Comparison of ENCODE assay signal across 25 mouse cellular contexts in the genomic region with DNA sequence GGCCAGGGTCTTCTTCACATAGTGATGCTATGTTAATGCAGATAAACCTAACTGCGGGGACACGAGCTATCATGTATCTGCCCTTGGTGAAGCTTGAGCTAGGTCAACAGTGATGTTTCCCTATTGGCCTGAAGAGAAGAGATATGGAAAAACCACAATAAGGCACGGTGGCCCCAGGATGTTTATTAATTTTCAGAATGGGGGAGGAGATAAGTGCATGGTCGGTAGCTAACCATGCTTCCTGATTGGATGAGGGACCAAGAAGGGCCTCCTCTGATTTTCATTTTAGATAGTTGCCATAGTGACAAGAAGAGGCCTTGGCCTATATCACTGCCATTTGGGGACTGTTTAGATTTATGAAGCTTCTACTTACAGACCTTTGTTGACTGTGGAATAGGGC. TPM values are rescaled to one million over a fixed set of nuclear protein-coding genes. Genes with fewer than 3 reads are reported as not detected.
DNase-seq lines count a peak whose midpoint lies in the region; ATAC-seq and TF ChIP-seq lines count a peak whose summit lies in the region.
"Had no signal": no experiment of that assay in that cellular context is flagged by ENCODE, and none has a peak within 500 bp of the region (broad histone marks: within the 10 kb centered on the region; RNA-seq: fewer than 3 reads in every experiment).

No protein-coding gene starts in this region.

- H3K27me3 ChIP-seq in liver, embryonic 14.5 days (ENCODE audit: control insufficient read depth, insufficient read depth, low read length): no peaks in the 10 kb centered on the region
- H3K27me3 ChIP-seq in kidney, embryonic 16.5 days (ENCODE audit: insufficient read depth, low read length): no peaks in the 10 kb centered on the region
- H3K27me3 ChIP-seq: embryonic facial prominence, embryonic 15.5 days; forebrain, embryonic 12.5 days; heart, embryonic 13.5 days; intestine, embryonic 15.5 days; limb, embryonic 12.5 days; lung, embryonic 15.5 days had no signal

- WGBS in liver, embryonic 14.5 days (ENCODE audit: insufficient replicate concordance): 17% methylated on average over 4 of the region's 4 CpGs
- whole genome bisulfite sequencing in kidney, embryonic 16.5 days: 76% methylated on average over 4 of the region's 4 CpGs

- peak; percentile 37 for DNase-seq in adrenal gland, postnatal 10 days
- no peak for DNase-seq in adrenal gland, adult 8-10 months
- DNase-seq in 416B (ENCODE audit: low read depth): peak; percentile 37
- peak; percentile 68 for DNase-seq in c-Kit-positive CD71-positive TER-119-negative erythroid progenitor cells, embryonic 14.5 days (ENCODE audit: low read depth)
- peak; percentile 56 to 73 (median 60) for DNase-seq in liver, embryonic 14.5 days (ENCODE audit: low read depth in 3 of 3, low spot score in 3 of 3)
- no peak for DNase-seq in embryo, embryonic 9.5 days (ENCODE audit: extremely low spot score)
- no peak for DNase-seq in left cerebral cortex, postnatal 36 days (ENCODE audit: low spot score in 2 of 2)
- DNase-seq: cerebellum, adult 11-12 months; cerebellum, postnatal 14 days; embryo, embryonic 11 days; kidney, adult 9 months; kidney, postnatal 36 days; layer of hippocampus, adult 9-11 months; midbrain, embryonic 14.5 days; thymus, adult 2 months had no signal

- no peak overlapping the region for H3K9ac ChIP-seq in liver, embryonic 14.5 days (replicated peaks)
- no peak overlapping the region for H3K9ac ChIP-seq in kidney, embryonic 16.5 days (replicated peaks; ENCODE audit: low read length)
- H3K9ac ChIP-seq: embryonic facial prominence, embryonic 15.5 days; forebrain, embryonic 12.5 days; hindbrain, embryonic 14.5 days; intestine, embryonic 15.5 days; limb, embryonic 12.5 days; lung, embryonic 15.5 days had no signal

- no peak; the same call in 1 of the 2 replicates for ATAC-seq in liver, embryonic 14.5 days (ENCODE audit: insufficient read depth)
- ATAC-seq in kidney, embryonic 16.5 days (ENCODE audit: low FRiP score, low TSS enrichment): no peak
- ATAC-seq: intestine, embryonic 15.5 days had no signal

- TF ChIP-seq CTCF in liver, embryonic 14.5 days (IDR thresholded peaks at IDR 0.05; ENCODE audit: low read depth): no peak

- H3K4me2 ChIP-seq in liver, embryonic 14.5 days (ENCODE audit: low read depth): peak overlapping the region; percentile 98
- no peak overlapping the region for H3K4me2 ChIP-seq in kidney, embryonic 16.5 days (replicated peaks; ENCODE audit: low read depth, low read length)
- H3K4me2 ChIP-seq: embryonic facial prominence, embryonic 15.5 days; forebrain, embryonic 12.5 days; hindbrain, embryonic 14.5 days; intestine, embryonic 15.5 days; limb, embryonic 12.5 days had no signal

- H3K9me3 ChIP-seq in liver, embryonic 14.5 days (ENCODE audit: control insufficient read depth, low read length): no peaks in the 10 kb centered on the region
- no peaks in the 10 kb centered on the region for H3K9me3 ChIP-seq in kidney, embryonic 16.5 days (ENCODE audit: low read length)
- H3K9me3 ChIP-seq: embryonic facial prominence, embryonic 15.5 days; forebrain, embryonic 12.5 days; intestine, embryonic 15.5 days; limb, embryonic 12.5 days; lung, embryonic 15.5 days had no signal

- no peak overlapping the region for H3K4me3 ChIP-seq in liver, embryonic 14.5 days (ENCODE audit: insufficient read depth in 1 of 2, low read depth in 2 of 2, low read length in 2 of 2)
- H3K4me3 ChIP-seq in kidney, embryonic 16.5 days (ENCODE audit: low read length): no peak overlapping the region
- H3K4me3 ChIP-seq: embryonic facial prominence, embryonic 15.5 days; forebrain, embryonic 12.5 days; heart, embryonic 13.5 days; intestine, embryonic 15.5 days; limb, embryonic 12.5 days; lung, embryonic 15.5 days had no signal

- peaks cover 39% of the 10 kb centered on the region for H3K36me3 ChIP-seq in liver, embryonic 14.5 days (replicated peaks; ENCODE audit: control insufficient read depth, insufficient read depth, low read depth)
- peaks cover 24% of the 10 kb centered on the region for H3K36me3 ChIP-seq in kidney, embryonic 16.5 days (ENCODE audit: insufficient read depth, low read length)

- H3K27ac ChIP-seq in liver, embryonic 14.5 days: no peak overlapping the region
- no peak overlapping the region for H3K27ac ChIP-seq in kidney, embryonic 16.5 days (ENCODE audit: low read length)
- H3K27ac ChIP-seq: embryonic facial prominence, embryonic 15.5 days; forebrain, embryonic 12.5 days; heart, embryonic 13.5 days; hindbrain, embryonic 14.5 days; intestine, embryonic 15.5 days; limb, embryonic 12.5 days; macrophage had no signal

- peak; percentile 53 for TF ChIP-seq EP300 in liver, embryonic 14.5 days (IDR thresholded peaks at IDR 0.05; ENCODE audit: low read depth)

- intact Hi-C loops in left cerebral cortex, postnatal 36 days (cut with DNase I): no loop called here

- peaks cover 27 to 33% of the 10 kb centered on the region in 2 experiments for H3K4me1 ChIP-seq in liver, embryonic 14.5 days (replicated peaks; ENCODE audit: control insufficient read depth in 2 of 2, insufficient read depth in 2 of 2, low read length in 1 of 2)
- H3K4me1 ChIP-seq in kidney, embryonic 16.5 days (ENCODE audit: insufficient read depth, low read length): peaks cover 22% of the 10 kb centered on the region

RNA-seq across cellular contexts. Expression of a gene that starts 2.5 kb away (rescaled TPM):
- total RNA-seq in adrenal gland, postnatal 10 days (2021): 100 to 1,000 TPM; 171 to 172 TPM
- total RNA-seq in adrenal gland, adult 8-10 months (2022): 100 to 1,000 TPM in 2 of 4 experiments, 10 to 100 TPM in 2; 86.1 to 126 (median 107) TPM
- polyA plus RNA-seq in liver, embryonic 14.5 days (2012; rRNA removed): 43.3 and 60.7 TPM in 2 replicates
- polyA plus RNA-seq in liver, embryonic 14.5 days (2014; fragmentation: Nextera tagmentation; extraction: Ambion mirVana): 90.8 and 96.6 TPM in 2 replicates
- 113 and 115 TPM in 2 replicates for polyA plus RNA-seq in kidney, embryonic 16.5 days (2015; fragmentation: Nextera tagmentation; extraction: Ambion mirVana)
- total RNA-seq in left cerebral cortex, postnatal 36 days (2021): 10 to 100 TPM; 48.0 to 50.3 TPM

RNA-seq across cellular contexts. Expression of a gene that starts 6.4 kb away (rescaled TPM):
- 100 to 1,000 TPM; 569 to 676 TPM for total RNA-seq in adrenal gland, postnatal 10 days (2021)
- total RNA-seq in adrenal gland, adult 8-10 months (2022): 100 to 1,000 TPM; 372 to 569 (median 481) TPM
- polyA plus RNA-seq in liver, embryonic 14.5 days (2012; rRNA removed): 145 and 238 TPM in 2 replicates
- polyA plus RNA-seq in liver, embryonic 14.5 days (2014; fragmentation: Nextera tagmentation; extraction: Ambion mirVana): 467 and 483 TPM in 2 replicates
- polyA plus RNA-seq in kidney, embryonic 16.5 days (2015; fragmentation: Nextera tagmentation; extraction: Ambion mirVana): 700 and 708 TPM in 2 replicates
- 100 to 1,000 TPM; 278 to 343 TPM for total RNA-seq in left cerebral cortex, postnatal 36 days (2021)

RNA-seq across cellular contexts. Expression of a gene that starts 19.8 kb away (rescaled TPM):
- total RNA-seq in adrenal gland, postnatal 10 days (2021): 1 to 10 TPM; 1.0 to 1.3 TPM
- 1 to 10 TPM in 1 of 4 experiments, under 1 TPM in 3; 0.28 to 1.1 (median 0.76) TPM for total RNA-seq in adrenal gland, adult 8-10 months (2022)
- polyA plus RNA-seq in liver, embryonic 14.5 days (2012; rRNA removed): 24.3 and 25.5 TPM in 2 replicates
- polyA plus RNA-seq in liver, embryonic 14.5 days (2014; fragmentation: Nextera tagmentation; extraction: Ambion mirVana): 24.9 and 32.2 TPM in 2 replicates
- 1.7 and 2.7 TPM in 2 replicates for polyA plus RNA-seq in kidney, embryonic 16.5 days (2015; fragmentation: Nextera tagmentation; extraction: Ambion mirVana)
- total RNA-seq in left cerebral cortex, postnatal 36 days (2021): under 1 TPM in 1 of 2 experiments, not detected in 1; 0.22 TPM
- total RNA-seq: gastrocnemius, adult 8-10 months had no signal

RNA-seq across cellular contexts. Expression of a gene that starts 31.5 kb away (rescaled TPM):
- total RNA-seq in adrenal gland, postnatal 10 days (2021): 100 to 1,000 TPM; 114 to 138 TPM
- total RNA-seq in adrenal gland, adult 8-10 months (2022): 100 to 1,000 TPM; 162 to 226 (median 178) TPM
- 61.0 and 71.0 TPM in 2 replicates for polyA plus RNA-seq in liver, embryonic 14.5 days (2012; rRNA removed)
- 96.9 and 98.5 TPM in 2 replicates for polyA plus RNA-seq in liver, embryonic 14.5 days (2014; fragmentation: Nextera tagmentation; extraction: Ambion mirVana)
- polyA plus RNA-seq in kidney, embryonic 16.5 days (2015; fragmentation: Nextera tagmentation; extraction: Ambion mirVana): 153 and 173 TPM in 2 replicates
- total RNA-seq in left cerebral cortex, postnatal 36 days (2021): 10 to 100 TPM; 29.9 to 35.9 TPM

RNA-seq across cellular contexts. Expression of a gene that starts 54.7 kb away (rescaled TPM):
- 10 to 100 TPM; 55.1 to 62.2 TPM for total RNA-seq in adrenal gland, postnatal 10 days (2021)
- total RNA-seq in adrenal gland, adult 8-10 months (2022): 10 to 100 TPM; 63.0 to 72.5 (median 65.3) TPM
- 54.1 and 58.2 TPM in 2 replicates for polyA plus RNA-seq in liver, embryonic 14.5 days (2012; rRNA removed)
- polyA plus RNA-seq in liver, embryonic 14.5 days (2014; fragmentation: Nextera tagmentation; extraction: Ambion mirVana): 62.1 and 70.0 TPM in 2 replicates
- polyA plus RNA-seq in kidney, embryonic 16.5 days (2015; fragmentation: Nextera tagmentation; extraction: Ambion mirVana): 132 and 137 TPM in 2 replicates
- total RNA-seq in left cerebral cortex, postnatal 36 days (2021): 10 to 100 TPM; 48.9 to 49.0 TPM

Comparison
In these comparisons a context has a peak if more than half of its experiments do, and no peak if none do; other contexts are left out.
1. DNase-seq: peak in adrenal gland, postnatal 10 days (single experiment), 416B (single experiment), c-Kit-positive CD71-positive TER-119-negative erythroid progenitor cells, embryonic 14.5 days (single experiment) and liver, embryonic 14.5 days (3 of 3); none in adrenal gland, adult 8-10 months (single experiment), embryo, embryonic 9.5 days (single experiment) and left cerebral cortex, postnatal 36 days (0 of 2).